Mouse (Mus musculus): ENCODE data around the gene Ubald1. TPM values are rescaled to one million over a fixed set of nuclear protein-coding genes. Genes with fewer than 3 reads are reported as not detected.
A peak's percentile ranks its signal among the peaks of the same experiment; 100 is the strongest.

Ubald1 gene
- polyA plus RNA-seq, 1 experiment from 2014 or later = 29.8 TPM

GRCm38 (mm10) chr16:4894201-4894908 lies 14.2 kb upstream of the Ubald1 start:
- Histone ChIP-seq H3K4me3 (no peak overlapping the region), H3K27me3 (ENCODE audit: insufficient read depth, poor library complexity, severe bottlenecking) (no peaks in the 10 kb centered on the region), H3K36me3 (peaks cover 12% of the 10 kb centered on the region), H3K27ac (peak overlapping the region; percentile 12; the same call in 1 of the 2 replicates), H3K9me3 (no peaks in the 10 kb centered on the region), H3K4me1 (peaks cover 50% of the 10 kb centered on the region)
- whole genome bisulfite sequencing = 66% methylated on average over 7 of the region's 7 CpGs
- no peak for DNase-seq (ENCODE audit: low spot score)

GRCm38 (mm10) chr16:4892171-4892570 lies 12.1 kb upstream of the Ubald1 start:
- Histone ChIP-seq H3K9me3 (no peaks in the 10 kb centered on the region), H3K36me3 (peaks cover 12% of the 10 kb centered on the region), H3K27ac (no peak overlapping the region), H3K4me1 (peaks cover 55% of the 10 kb centered on the region), H3K4me3 (no peak overlapping the region), H3K27me3 (ENCODE audit: insufficient read depth, poor library complexity, severe bottlenecking) (no peaks in the 10 kb centered on the region)
- DNase-seq (ENCODE audit: low spot score) = no peak
- WGBS = 85% methylated on average over 6 of the region's 6 CpGs

GRCm38 (mm10) chr16:4890201-4890709 lies 10.1 kb upstream of the Ubald1 start:
- no peak for DNase-seq (ENCODE audit: low spot score)
- no peak overlapping the region; the same call in 1 of the 2 replicates for H3K4me3 ChIP-seq
- WGBS = 31% methylated on average over 4 of the region's 4 CpGs
- no peaks in the 10 kb centered on the region for H3K27me3 ChIP-seq (ENCODE audit: insufficient read depth, poor library complexity, severe bottlenecking)
- H3K36me3 ChIP-seq = peaks cover 12% of the 10 kb centered on the region
- peaks cover 45% of the 10 kb centered on the region for H3K4me1 ChIP-seq
- H3K27ac ChIP-seq = peak overlapping the region; percentile 72
- H3K9me3 ChIP-seq = no peaks in the 10 kb centered on the region

DNA sequence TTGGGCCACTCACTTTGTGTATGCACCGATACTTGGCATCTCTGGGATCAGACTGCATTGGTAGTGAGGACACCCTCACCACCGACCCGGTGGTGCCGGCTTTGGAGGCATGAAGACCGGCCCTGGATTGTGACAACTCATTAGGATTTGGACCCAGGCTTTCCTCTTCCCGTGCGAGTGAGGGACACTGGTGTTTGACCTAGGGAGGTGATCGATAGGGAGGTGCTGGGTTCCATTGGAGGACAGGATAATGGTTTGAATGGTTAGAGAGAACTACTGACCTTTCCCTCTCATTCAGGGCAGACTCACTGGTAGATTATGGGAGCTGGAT lies 6.5 kb upstream of the Ubald1 start:
- 2% methylated on average over 8 of the region's 8 CpGs for WGBS
- DNase-seq (ENCODE audit: low spot score) = no peak
- H3K27me3 ChIP-seq (ENCODE audit: insufficient read depth, poor library complexity, severe bottlenecking) = no peaks in the 10 kb centered on the region
- H3K4me1 ChIP-seq = peaks cover 47% of the 10 kb centered on the region
- H3K4me3 ChIP-seq = peak overlapping the region; percentile 93
- H3K9me3 ChIP-seq = no peaks in the 10 kb centered on the region
- peaks cover 8% of the 10 kb centered on the region for H3K36me3 ChIP-seq
- H3K27ac ChIP-seq = peak overlapping the region; percentile 94

- Histone ChIP-seq H3K27me3 (ENCODE audit: insufficient read depth, poor library complexity, severe bottlenecking) (no peaks in the 10 kb centered on the region), H3K4me1 (peaks cover 47% of the 10 kb centered on the region), H3K27ac (peak within 1 kb of the TSS; percentile 94), H3K4me3 (peak within 1 kb of the TSS; percentile 93), H3K9me3 (no peaks in the 10 kb centered on the region), H3K36me3 (peaks cover 3% of the 10 kb centered on the region)
- under 1% methylated on average over 64 of the region's 74 CpGs for WGBS
- DNase-seq (ENCODE audit: low spot score) = peak; percentile 96
Observed at GRCm38 (mm10) chr16:4885760-4886689, 5.9 kb upstream of the Ubald1 start, which contains the start of gene Mgrn1. Gene Mgrn1, plus strand, starts transcription at chr16:4886249.

- Histone ChIP-seq H3K36me3 (no peaks in the 10 kb centered on the region), H3K27me3 (ENCODE audit: insufficient read depth, poor library complexity, severe bottlenecking) (no peaks in the 10 kb centered on the region), H3K4me1 (peaks cover 42% of the 10 kb centered on the region), H3K27ac (peak overlapping the region; percentile 94), H3K9me3 (no peaks in the 10 kb centered on the region), H3K4me3 (no peak overlapping the region)
- no peak for DNase-seq (ENCODE audit: low spot score)
- 58% methylated on average over 10 of the region's 10 CpGs for WGBS
Observed at GRCm38 (mm10) chr16:4884930-4885329, 4.8 kb upstream of the Ubald1 start.

- H3K4me3 ChIP-seq = peak overlapping the region; percentile 93
- H3K27me3 ChIP-seq (ENCODE audit: insufficient read depth, poor library complexity, severe bottlenecking) = no peaks in the 10 kb centered on the region
- no peaks in the 10 kb centered on the region for H3K9me3 ChIP-seq
- peaks cover 2% of the 10 kb centered on the region; the same call in 1 of the 2 replicates for H3K36me3 ChIP-seq
- no peak for DNase-seq (ENCODE audit: low spot score)
- H3K4me1 ChIP-seq = peaks cover 40% of the 10 kb centered on the region
- H3K27ac ChIP-seq = peak overlapping the region; percentile 98
- 78% methylated on average over 10 of the region's 10 CpGs for WGBS
Observed at GRCm38 (mm10) chr16:4881400-4882351, 1.6 kb upstream of the Ubald1 start.

DNA sequence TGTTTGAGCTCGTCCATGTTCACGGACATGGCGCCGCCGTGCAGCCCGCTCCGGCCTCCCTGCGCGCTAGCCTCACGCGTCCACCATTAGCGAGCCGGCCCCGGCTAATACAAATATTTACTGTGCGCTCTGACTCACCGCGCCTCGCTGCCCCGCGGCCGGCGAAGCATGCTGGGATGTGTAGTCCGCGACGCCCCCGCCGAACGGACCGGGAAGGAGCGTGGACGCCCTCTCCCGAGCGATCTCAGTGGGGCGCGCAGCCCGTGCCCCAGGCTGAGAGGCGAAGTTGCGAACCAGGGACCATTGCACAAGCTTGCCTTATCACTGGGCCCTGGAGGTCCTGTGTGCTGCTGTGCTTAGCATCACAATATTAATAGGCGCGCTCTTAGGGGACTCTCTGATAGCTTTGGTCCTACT lies 399 bp downstream of the Ubald1 start:
- no peaks in the 10 kb centered on the region for H3K27me3 ChIP-seq (ENCODE audit: insufficient read depth, poor library complexity, severe bottlenecking)
- H3K4me3 ChIP-seq = peak overlapping the region; percentile 93
- peaks cover 49% of the 10 kb centered on the region for H3K4me1 ChIP-seq
- WGBS = under 1% methylated on average over 40 of the region's 40 CpGs
- H3K36me3 ChIP-seq = peaks cover 20% of the 10 kb centered on the region
- DNase-seq (ENCODE audit: low spot score) = peak; percentile 94
- H3K27ac ChIP-seq = peak overlapping the region; percentile 98
- no peaks in the 10 kb centered on the region for H3K9me3 ChIP-seq

DNA sequence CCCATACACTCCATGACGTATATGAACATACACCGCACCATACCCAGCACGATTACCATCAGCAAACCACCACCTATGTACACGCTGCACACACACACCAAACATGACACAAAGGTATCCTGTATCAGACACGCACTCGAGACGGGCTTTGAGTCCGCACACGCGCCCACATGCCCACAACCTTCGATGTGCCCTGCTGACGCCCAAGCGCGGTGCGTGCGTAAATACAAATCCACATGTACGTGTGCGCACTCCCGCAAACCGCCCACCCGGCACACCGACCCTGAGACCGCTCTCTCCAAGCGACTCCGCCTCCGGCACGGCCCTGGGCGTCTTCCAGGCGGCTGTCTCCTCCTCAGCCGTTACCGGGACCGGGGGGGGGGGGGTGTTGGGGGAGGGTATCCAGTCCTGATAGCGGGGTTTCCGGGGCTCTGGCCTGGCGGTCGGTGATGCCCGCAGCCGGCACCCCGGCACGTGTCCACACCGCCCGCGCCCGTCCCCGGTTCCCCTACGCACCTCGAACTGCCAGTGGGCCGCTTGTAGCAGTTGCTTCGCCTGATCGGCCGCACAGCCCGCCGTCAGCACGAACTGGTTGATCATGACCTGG lies 911 bp downstream of the Ubald1 start:
- H3K27me3 ChIP-seq (ENCODE audit: insufficient read depth, poor library complexity, severe bottlenecking) = no peaks in the 10 kb centered on the region
- peak overlapping the region; percentile 98 for H3K27ac ChIP-seq
- peaks cover 49% of the 10 kb centered on the region for H3K4me1 ChIP-seq
- peak overlapping the region; percentile 93 for H3K4me3 ChIP-seq
- under 1% methylated on average over 54 of the region's 54 CpGs for WGBS
- no peak for DNase-seq (ENCODE audit: low spot score)
- H3K9me3 ChIP-seq = no peaks in the 10 kb centered on the region
- peaks cover 25% of the 10 kb centered on the region for H3K36me3 ChIP-seq

- Histone ChIP-seq H3K9me3 (no peaks in the 10 kb centered on the region), H3K4me1 (peaks cover 49% of the 10 kb centered on the region), H3K36me3 (peaks cover 34% of the 10 kb centered on the region), H3K27me3 (ENCODE audit: insufficient read depth, poor library complexity, severe bottlenecking) (no peaks in the 10 kb centered on the region), H3K27ac (peak overlapping the region; percentile 98), H3K4me3 (peak overlapping the region; percentile 93)
- DNase-seq (ENCODE audit: low spot score) = no peak
- 24% methylated on average over 5 of the region's 5 CpGs for WGBS
Observed at GRCm38 (mm10) chr16:4878192-4878885, 1.8 kb downstream of the Ubald1 start.

- peaks cover 36% of the 10 kb centered on the region for H3K36me3 ChIP-seq
- peak overlapping the region; percentile 98 for H3K27ac ChIP-seq
- no peaks in the 10 kb centered on the region for H3K9me3 ChIP-seq
- no peaks in the 10 kb centered on the region for H3K27me3 ChIP-seq (ENCODE audit: insufficient read depth, poor library complexity, severe bottlenecking)
- no peak for DNase-seq (ENCODE audit: low spot score)
- peak overlapping the region; percentile 93 for H3K4me3 ChIP-seq
- 82% methylated on average over 3 of the region's 3 CpGs for WGBS
- H3K4me1 ChIP-seq = peaks cover 49% of the 10 kb centered on the region
Observed at GRCm38 (mm10) chr16:4877701-4878100, 2.4 kb downstream of the Ubald1 start.

All from heart, embryonic 10.5 days (tissue).